Mouse (Mus musculus) heart, adult 2 months (tissue): ENCODE data around the gene Dars.

Source experiments
- CTCF ChIP-seq: fragments of 200-600 bp; IDR thresholded peaks from 2 replicates; pipeline ENCODE4 v1.8.1; 2022; ENCODE audit warnings: antibody characterized with exemption, mild to moderate bottlenecking, moderate library complexity
- EP300 ChIP-seq: fragments of 200-500 bp; IDR thresholded peaks from 2 replicates; pipeline ENCODE4 v1.6.1; 2011; ENCODE audit warnings: low read depth, low read length, control low read depth; ENCODE audit not compliant: insufficient read depth
- POLR2A ChIP-seq: fragments of 200-500 bp; IDR thresholded peaks from 2 replicates; pipeline ENCODE4 v1.6.1; 2011; ENCODE audit warnings: mild to moderate bottlenecking, low read depth, low read length, control low read depth; ENCODE audit not compliant: insufficient read depth

GRCm38 (mm10) chr1:128447206-128447902, 30.2 kb upstream of the Dars start:
- no peak for TF ChIP-seq CTCF
- TF ChIP-seq POLR2A: no peak
- no peak for TF ChIP-seq EP300
